Mouse (Mus musculus): Measurements from ENCODE around the gene Whrn.

GRCm38 (mm10) chr4:63543746-63544493 lies 48.1 kb upstream of the Whrn start:
- TF ChIP-seq POLR2A (IDR thresholded peaks at IDR 0.05; ENCODE audit: insufficient read depth, low read depth, low read length): no peak
- TF ChIP-seq CTCF (IDR thresholded peaks at IDR 0.05): peak; percentile 29; the same call in 1 of the 2 replicates

All from heart, adult 2 months (tissue).